Mouse (Mus musculus) layer of hippocampus, adult 9-10 months (tissue): ENCODE results near the gene Elovl5.
"Not testable (repeated sequence)": the region's sequence is repeated elsewhere in the genome, so short reads cannot be mapped to it uniquely, and the experiment has no call there.

Source experiments
- DNase-seq: peaks from one replicate; pipeline ENCODE4 v3.0.0; 2022; ENCODE audit warnings: low spot score

Gene Elovl5

GRCm38 (mm10) chr9:77955511-77955910 is 38.3 kb downstream of the Elovl5 start:
- DNase-seq, result no peak

- DNase-seq, result no peak
Observed at GRCm38 (mm10) chr9:77955964-77956363, 38.8 kb downstream of the Elovl5 start.

- no peak for DNase-seq
Observed at GRCm38 (mm10) chr9:77958327-77958726, 41.2 kb downstream of the Elovl5 start.

- DNase-seq, result no peak
Observed at GRCm38 (mm10) chr9:77959759-77960158, 42.6 kb downstream of the Elovl5 start.

GRCm38 (mm10) chr9:77961350-77961749 is 44.2 kb downstream of the Elovl5 start:
- no peak for DNase-seq

- no peak for DNase-seq
Observed at GRCm38 (mm10) chr9:77964084-77964483, 46.9 kb downstream of the Elovl5 start.

GRCm38 (mm10) chr9:77965287-77965686 is 48.1 kb downstream of the Elovl5 start:
- DNase-seq, result no peak

- no peak for DNase-seq
Observed at GRCm38 (mm10) chr9:77965768-77966552, 48.8 kb downstream of the Elovl5 start.

GRCm38 (mm10) chr9:77966861-77967260 is 49.7 kb downstream of the Elovl5 start:
- no peak for DNase-seq

- DNase-seq, result no peak
Observed at GRCm38 (mm10) chr9:77967584-77968163, 50.5 kb downstream of the Elovl5 start.

- no peak for DNase-seq
Observed at GRCm38 (mm10) chr9:77969192-77969953, 52.2 kb downstream of the Elovl5 start.

- no peak for DNase-seq
Observed at GRCm38 (mm10) chr9:77979000-77979399, 61.8 kb downstream of the Elovl5 start.

GRCm38 (mm10) chr9:77982616-77983015 is 65.5 kb downstream of the Elovl5 start:
- no peak for DNase-seq

- no peak for DNase-seq
Observed at GRCm38 (mm10) chr9:77983521-77983920, 66.4 kb downstream of the Elovl5 start.

- DNase-seq, result no peak
Observed at GRCm38 (mm10) chr9:77986153-77986795, 69.1 kb downstream of the Elovl5 start.

- DNase-seq, result no peak
Observed at GRCm38 (mm10) chr9:77989626-77990025, 72.5 kb downstream of the Elovl5 start.

- DNase-seq, result no peak
Observed at GRCm38 (mm10) chr9:77990278-77990677, 73.1 kb downstream of the Elovl5 start.

- DNase-seq, result no peak
Observed at GRCm38 (mm10) chr9:77991650-77992049, 74.5 kb downstream of the Elovl5 start.

- DNase-seq, result no peak
Observed at GRCm38 (mm10) chr9:77992276-77992675, 75.1 kb downstream of the Elovl5 start.

- DNase-seq, result no peak
Observed at GRCm38 (mm10) chr9:77993101-77993500, 75.9 kb downstream of the Elovl5 start.

GRCm38 (mm10) chr9:77993538-77994255 is 76.5 kb downstream of the Elovl5 start:
- DNase-seq, result not testable (repeated sequence)

- DNase-seq, result no peak
Observed at GRCm38 (mm10) chr9:77995235-77995634, 78.1 kb downstream of the Elovl5 start.
